Mouse (Mus musculus): Measurements from ENCODE around the gene Hoxa3. TPM values are rescaled to one million over a fixed set of nuclear protein-coding genes. Genes with fewer than 3 reads are reported as not detected.
A peak's percentile ranks its signal among the peaks of the same experiment; 100 is the strongest.

Hoxa3 gene
- polyA plus RNA-seq, 1 experiment: 3.7 TPM

GRCm38 (mm10) chr6:52168191-52169055 lies 44.7 kb downstream of the Hoxa3 start:
- no peak for DNase-seq (ENCODE audit: low spot score)

GRCm38 (mm10) chr6:52167736-52168161 lies 45.4 kb downstream of the Hoxa3 start:
- DNase-seq (ENCODE audit: low spot score): no peak

- DNase-seq (ENCODE audit: low spot score): no peak
Observed at GRCm38 (mm10) chr6:52167176-52167575, 46.0 kb downstream of the Hoxa3 start.

GRCm38 (mm10) chr6:52166431-52167077 lies 46.6 kb downstream of the Hoxa3 start:
- no peak for DNase-seq (ENCODE audit: low spot score)

- no peak for DNase-seq (ENCODE audit: low spot score)
Observed at GRCm38 (mm10) chr6:52165441-52166370, 47.4 kb downstream of the Hoxa3 start.

GRCm38 (mm10) chr6:52164626-52165440 lies 48.3 kb downstream of the Hoxa3 start, which contains the start of gene Hoxa2:
TSS of gene Hoxa2 (minus strand) at chr6:52164831.
- no peak for DNase-seq (ENCODE audit: low spot score)

- no peak for DNase-seq (ENCODE audit: low spot score)
Observed at GRCm38 (mm10) chr6:52164051-52164625, 49.0 kb downstream of the Hoxa3 start.

- DNase-seq (ENCODE audit: low spot score): no peak
Observed at GRCm38 (mm10) chr6:52163366-52164031, 49.6 kb downstream of the Hoxa3 start.

- DNase-seq (ENCODE audit: low spot score): no peak
Observed at GRCm38 (mm10) chr6:52162611-52163365, 50.3 kb downstream of the Hoxa3 start.

GRCm38 (mm10) chr6:52162093-52162380 lies 51.1 kb downstream of the Hoxa3 start:
- DNase-seq (ENCODE audit: low spot score): no peak

- no peak for DNase-seq (ENCODE audit: low spot score)
Observed at GRCm38 (mm10) chr6:52161336-52162092, 51.6 kb downstream of the Hoxa3 start.

GRCm38 (mm10) chr6:52160511-52161335 lies 52.4 kb downstream of the Hoxa3 start:
- no peak for DNase-seq (ENCODE audit: low spot score)

- DNase-seq (ENCODE audit: low spot score): no peak
Observed at GRCm38 (mm10) chr6:52159979-52160378, 53.2 kb downstream of the Hoxa3 start.

GRCm38 (mm10) chr6:52159164-52159761 lies 53.9 kb downstream of the Hoxa3 start:
- DNase-seq (ENCODE audit: low spot score): no peak

GRCm38 (mm10) chr6:52158276-52159051 lies 54.7 kb downstream of the Hoxa3 start, which contains the start of gene Hoxa1:
TSS of gene Hoxa1 (minus strand) at chr6:52158317.
- peak; percentile 65 for DNase-seq (ENCODE audit: low spot score)

GRCm38 (mm10) chr6:52157466-52158275 lies 55.5 kb downstream of the Hoxa3 start:
- no peak for DNase-seq (ENCODE audit: low spot score)
